Mouse (Mus musculus): ENCODE data around the gene Mlh3. TPM values are rescaled to one million over a fixed set of nuclear protein-coding genes. Genes with fewer than 3 reads are reported as not detected.
A peak's percentile ranks its signal among the peaks of the same experiment; 100 is the strongest.
"Not testable (repeated sequence)": the region's sequence is repeated elsewhere in the genome, so short reads cannot be mapped to it uniquely, and the experiment has no call there.

Mlh3 gene
- polyA plus RNA-seq, 1 experiment from 2014 or later, result 8.8 TPM

DNA sequence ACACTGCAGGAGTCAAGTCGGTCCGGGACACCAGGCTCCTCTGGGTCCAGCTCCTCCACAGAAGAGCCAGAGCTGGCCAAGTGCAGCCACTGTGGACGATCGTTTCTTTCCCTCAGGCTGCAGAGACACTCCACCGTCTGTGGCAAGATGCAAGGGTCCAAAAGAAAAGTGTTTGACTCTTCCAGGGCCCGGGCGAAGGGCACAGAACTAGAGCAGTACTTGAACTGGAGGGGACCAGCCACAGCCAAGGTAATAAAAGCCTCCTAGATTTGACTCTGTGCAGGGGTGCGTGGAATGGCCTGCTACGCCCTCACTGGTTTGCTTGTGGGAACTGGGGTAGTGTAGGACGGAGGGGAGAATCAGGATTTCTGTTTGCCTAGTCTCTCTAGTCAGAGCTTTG is 20.2 kb upstream of the Mlh3 start:
- WGBS, result 85% methylated on average over 10 of the region's 10 CpGs
- H3K4me1 ChIP-seq, result peaks cover 22% of the 10 kb centered on the region
- no peak for DNase-seq (ENCODE audit: low spot score)

DNA sequence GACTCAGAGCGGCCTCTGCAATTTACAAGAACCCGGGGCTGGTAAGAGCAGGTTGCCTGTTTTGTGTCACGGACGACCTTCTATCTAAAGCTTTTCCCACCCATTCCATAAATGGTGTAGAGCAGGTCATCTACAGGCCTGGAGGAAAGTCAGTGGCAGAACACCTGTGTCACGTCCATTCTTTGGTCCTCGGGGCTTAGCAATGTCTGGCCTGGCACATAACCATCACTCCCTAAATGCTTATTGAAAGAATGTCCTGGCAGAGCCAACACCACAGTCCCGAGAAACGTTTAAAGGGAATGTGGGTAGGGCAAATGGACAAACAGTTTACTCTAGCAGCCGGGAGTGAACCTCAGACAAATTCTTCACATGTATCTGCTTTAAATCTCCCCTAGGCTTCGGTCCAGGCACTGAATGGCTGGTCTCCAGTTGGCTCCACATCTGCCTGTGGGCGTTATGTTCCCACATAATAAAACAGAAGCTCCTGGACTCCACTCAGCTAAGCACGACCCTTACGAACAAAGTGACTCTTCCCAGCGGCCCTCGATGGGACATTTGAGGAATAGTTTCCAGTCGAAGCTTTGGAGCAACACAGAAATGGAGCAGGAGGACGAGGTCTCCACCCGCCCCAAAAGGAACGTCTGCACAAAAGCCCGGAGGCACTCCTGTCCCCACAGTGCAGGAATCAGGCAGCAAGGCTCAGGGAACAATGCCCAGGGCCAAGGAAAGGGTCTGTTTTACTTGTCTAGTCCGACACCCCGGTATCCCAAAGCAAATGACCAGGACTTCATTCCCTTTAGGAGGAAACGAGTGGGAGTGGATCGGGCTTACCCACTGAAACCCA is 19.0 kb upstream of the Mlh3 start:
- DNase-seq (ENCODE audit: low spot score), result no peak
- H3K27me3 ChIP-seq (ENCODE audit: low read depth, poor library complexity, severe bottlenecking), result peaks cover 28% of the 10 kb centered on the region
- peak overlapping the region; percentile 65 for H3K4me3 ChIP-seq
- H3K4me1 ChIP-seq, result peaks cover 22% of the 10 kb centered on the region
- H3K36me3 ChIP-seq, result no peaks in the 10 kb centered on the region
- WGBS, result 66% methylated on average over 24 of the region's 24 CpGs
- peaks cover 7% of the 10 kb centered on the region; the same call in 1 of the 2 replicates for H3K9me3 ChIP-seq (replicated peaks)
- H3K27ac ChIP-seq (replicated peaks), result peak overlapping the region; percentile 81

More for the DNA sequence above, 20.2 kb upstream of the Mlh3 start:
- Histone ChIP-seq H3K9me3 (replicated peaks) (peaks cover 10% of the 10 kb centered on the region; the same call in 1 of the 2 replicates), H3K4me3 (no peak overlapping the region), H3K36me3 (no peaks in the 10 kb centered on the region), H3K27me3 (ENCODE audit: low read depth, poor library complexity, severe bottlenecking) (peaks cover 28% of the 10 kb centered on the region), H3K27ac (replicated peaks) (no peak overlapping the region)

GRCm38 (mm10) chr12:85288486-85289156 is 18.2 kb upstream of the Mlh3 start, which contains the start of gene Zc2hc1c:
Zc2hc1c (plus strand) TSS chr12:85288591.
- Histone ChIP-seq H3K36me3 (no peaks in the 10 kb centered on the region), H3K4me1 (peaks cover 22% of the 10 kb centered on the region), H3K27ac (replicated peaks) (peak within 1 kb of the TSS; percentile 81), H3K27me3 (ENCODE audit: low read depth, poor library complexity, severe bottlenecking) (peaks cover 28% of the 10 kb centered on the region), H3K4me3 (peak within 1 kb of the TSS; percentile 65), H3K9me3 (replicated peaks) (no peaks in the 10 kb centered on the region)
- DNase-seq (ENCODE audit: low spot score), result peak; percentile 94
- 2% methylated on average over 31 of the region's 31 CpGs for WGBS

GRCm38 (mm10) chr12:85287809-85288485 is 17.5 kb upstream of the Mlh3 start, which contains the start of gene Acyp1:
Acyp1 (minus strand) TSS chr12:85288438.
- H3K9me3 ChIP-seq (replicated peaks), result no peaks in the 10 kb centered on the region
- 9% methylated on average over 21 of the region's 21 CpGs for WGBS

GRCm38 (mm10) chr12:85286941-85287340 is 16.5 kb upstream of the Mlh3 start:
- 48% methylated on average over 3 of the region's 5 CpGs for WGBS
- DNase-seq (ENCODE audit: low spot score), result peak; percentile 27
- Histone ChIP-seq H3K27ac (replicated peaks) (no peak overlapping the region), H3K36me3 (no peaks in the 10 kb centered on the region), H3K4me3 (no peak overlapping the region), H3K9me3 (replicated peaks) (no peaks in the 10 kb centered on the region), H3K27me3 (ENCODE audit: low read depth, poor library complexity, severe bottlenecking) (peaks cover 28% of the 10 kb centered on the region), H3K4me1 (peaks cover 22% of the 10 kb centered on the region)

More at GRCm38 (mm10) chr12:85287809-85288485, 17.5 kb upstream of the Mlh3 start, which contains the start of gene Acyp1:
- no peaks in the 10 kb centered on the region for H3K36me3 ChIP-seq
- H3K4me1 ChIP-seq, result peaks cover 22% of the 10 kb centered on the region
- peaks cover 28% of the 10 kb centered on the region for H3K27me3 ChIP-seq (ENCODE audit: low read depth, poor library complexity, severe bottlenecking)
- no peak for DNase-seq (ENCODE audit: low spot score)
- peak within 1 kb of the TSS; percentile 65 for H3K4me3 ChIP-seq
- H3K27ac ChIP-seq (replicated peaks), result peak within 1 kb of the TSS; percentile 81

DNA sequence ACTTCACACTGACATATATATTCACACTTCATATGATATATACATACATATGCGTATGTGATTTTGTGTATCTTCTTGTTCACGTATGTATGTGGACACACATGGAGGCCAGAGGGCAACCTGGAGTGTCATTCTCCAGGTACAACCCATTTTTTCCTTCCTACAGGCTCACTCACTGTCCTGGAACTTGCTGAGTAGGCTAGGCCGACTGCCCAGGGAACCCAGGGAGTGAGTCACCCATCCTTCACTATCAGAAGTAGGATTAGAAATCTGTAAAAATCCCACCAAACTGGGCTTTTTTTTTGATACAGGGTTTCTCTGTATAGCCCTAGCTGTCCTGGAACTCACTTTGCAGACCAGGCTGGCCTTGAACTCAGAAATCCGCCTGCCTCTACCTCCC is 14.6 kb upstream of the Mlh3 start:
- no peak overlapping the region for H3K27ac ChIP-seq (replicated peaks)
- no peaks in the 10 kb centered on the region for H3K9me3 ChIP-seq (replicated peaks)
- H3K4me1 ChIP-seq, result peaks cover 23% of the 10 kb centered on the region
- 87% methylated on average over 4 of the region's 4 CpGs for WGBS
- H3K27me3 ChIP-seq (ENCODE audit: low read depth, poor library complexity, severe bottlenecking), result peaks cover 18% of the 10 kb centered on the region
- no peak for DNase-seq (ENCODE audit: low spot score)
- no peaks in the 10 kb centered on the region for H3K36me3 ChIP-seq
- H3K4me3 ChIP-seq, result no peak overlapping the region

DNA sequence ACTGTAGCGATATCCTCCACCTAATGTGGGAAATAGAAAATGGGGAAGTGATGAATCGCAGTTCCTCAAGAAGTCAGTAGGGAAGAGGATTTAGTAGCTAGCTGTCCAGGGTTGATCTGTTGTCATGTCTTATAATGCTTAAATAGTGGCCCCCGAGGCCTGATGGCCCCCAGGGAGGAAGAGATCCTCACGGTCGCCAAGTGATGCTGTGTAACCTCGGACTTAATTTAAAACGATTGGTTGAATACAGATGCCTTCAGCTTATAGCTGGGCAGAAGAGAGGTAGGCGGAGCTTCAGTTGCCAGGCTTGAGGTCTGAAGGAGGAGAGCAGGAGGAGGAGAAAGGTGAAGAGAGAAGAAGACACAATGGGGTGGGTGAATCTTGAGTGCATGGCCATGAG is 13.9 kb upstream of the Mlh3 start:
- 72% methylated on average over 8 of the region's 8 CpGs for WGBS
- H3K36me3 ChIP-seq, result no peaks in the 10 kb centered on the region
- DNase-seq (ENCODE audit: low spot score), result no peak
- no peak overlapping the region for H3K4me3 ChIP-seq
- H3K27ac ChIP-seq (replicated peaks), result no peak overlapping the region
- H3K4me1 ChIP-seq, result peaks cover 26% of the 10 kb centered on the region
- peaks cover 12% of the 10 kb centered on the region for H3K27me3 ChIP-seq (ENCODE audit: low read depth, poor library complexity, severe bottlenecking)
- no peaks in the 10 kb centered on the region for H3K9me3 ChIP-seq (replicated peaks)

- WGBS, result 88% methylated on average over 2 of the region's 4 CpGs
- H3K9me3 ChIP-seq (replicated peaks); H3K27ac ChIP-seq (replicated peaks); H3K4me3 ChIP-seq; DNase-seq (ENCODE audit: low spot score); H3K27me3 ChIP-seq (ENCODE audit: low read depth, poor library complexity, severe bottlenecking); H3K36me3 ChIP-seq: not testable (repeated sequence)
- peaks cover 14% of the 10 kb centered on the region for H3K4me1 ChIP-seq
Measured at GRCm38 (mm10) chr12:85281756-85282155, 11.4 kb upstream of the Mlh3 start.

DNA sequence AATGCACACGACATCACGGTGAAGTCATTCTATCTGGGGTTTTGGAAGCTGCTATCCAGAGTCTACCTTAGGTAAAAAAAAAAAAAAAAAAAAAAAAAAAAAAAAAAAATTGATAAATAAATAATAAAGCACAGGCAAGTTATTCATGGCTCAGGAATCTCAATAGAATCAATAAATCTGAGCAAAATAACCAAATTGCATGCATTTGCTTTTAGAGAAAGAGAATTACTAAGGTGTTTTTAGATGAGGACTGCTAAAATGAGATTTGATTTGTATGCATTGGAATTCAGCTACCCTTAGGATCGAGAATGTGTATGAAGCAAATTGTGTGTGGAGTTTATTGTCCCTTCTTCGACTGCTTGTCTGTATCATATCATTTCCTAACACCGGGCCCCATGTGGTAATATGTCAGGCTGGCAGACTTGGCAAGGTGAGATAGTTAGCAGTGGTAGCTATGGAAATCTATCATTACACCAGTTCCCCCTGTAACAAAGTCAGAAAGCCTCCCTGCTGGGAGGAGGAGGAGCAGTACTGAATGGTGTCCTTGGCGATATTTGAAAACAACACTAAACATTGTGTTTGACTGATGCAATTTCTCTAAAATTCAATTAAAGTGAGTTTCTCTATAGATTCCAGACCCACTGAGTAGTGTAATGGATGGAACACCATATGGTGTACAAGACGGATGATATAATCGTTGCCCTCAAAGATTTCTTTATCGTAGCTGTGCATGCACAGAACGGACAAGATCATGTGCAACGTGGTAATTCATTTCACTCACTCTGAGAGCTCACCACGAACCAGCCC is 10.6 kb upstream of the Mlh3 start:
- no peak for DNase-seq (ENCODE audit: low spot score)
- Histone ChIP-seq H3K9me3 (replicated peaks) (no peaks in the 10 kb centered on the region), H3K27ac (replicated peaks) (no peak overlapping the region), H3K27me3 (ENCODE audit: low read depth, poor library complexity, severe bottlenecking) (no peaks in the 10 kb centered on the region), H3K4me1 (peaks cover 14% of the 10 kb centered on the region), H3K36me3 (peaks cover 5% of the 10 kb centered on the region; the same call in 1 of the 2 replicates), H3K4me3 (peak overlapping the region; percentile 85)
- 72% methylated on average over 12 of the region's 12 CpGs for WGBS

DNA sequence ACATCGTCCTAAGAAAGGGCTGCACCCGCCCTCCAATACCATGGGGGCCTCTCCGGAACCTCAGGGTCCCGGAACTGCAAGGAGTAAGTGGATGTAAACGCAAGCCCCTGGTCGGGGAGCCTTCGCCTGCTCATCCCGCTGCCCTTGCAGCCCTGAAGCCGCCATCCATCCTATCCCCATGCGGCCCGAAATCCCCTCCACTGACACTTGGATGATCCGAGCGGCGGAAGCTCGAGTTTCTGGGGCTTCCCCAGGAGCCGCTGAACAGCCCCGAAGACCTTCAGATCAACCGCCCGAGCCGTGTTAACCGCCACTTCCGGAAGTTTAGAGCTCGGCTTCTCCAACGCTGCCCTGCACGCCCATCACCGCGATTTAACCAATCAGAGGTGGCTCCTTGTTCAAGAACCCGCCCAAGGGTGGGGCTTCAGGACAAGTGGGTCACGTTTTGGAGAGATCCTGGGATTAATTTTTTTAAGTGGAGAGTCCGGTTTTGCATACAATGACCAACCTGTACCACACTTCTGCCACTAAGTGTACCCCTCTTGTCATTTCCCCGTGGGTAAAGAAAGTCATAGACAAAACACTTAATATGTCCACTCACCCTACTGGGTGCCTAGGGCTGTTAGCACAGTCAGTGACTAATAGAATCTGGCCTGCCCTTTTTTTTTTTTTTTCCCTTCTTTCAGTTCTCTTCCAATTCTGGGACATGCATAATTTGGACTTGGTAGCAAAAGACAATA is 9.9 kb upstream of the Mlh3 start:
- peak; percentile 95 for DNase-seq (ENCODE audit: low spot score)
- Histone ChIP-seq H3K4me3 (peak overlapping the region; percentile 85), H3K4me1 (peaks cover 14% of the 10 kb centered on the region), H3K27ac (replicated peaks) (peak overlapping the region; percentile 90), H3K36me3 (peaks cover 11% of the 10 kb centered on the region), H3K27me3 (ENCODE audit: low read depth, poor library complexity, severe bottlenecking) (no peaks in the 10 kb centered on the region), H3K9me3 (replicated peaks) (no peaks in the 10 kb centered on the region)
- WGBS, result under 1% methylated on average over 31 of the region's 31 CpGs

DNA sequence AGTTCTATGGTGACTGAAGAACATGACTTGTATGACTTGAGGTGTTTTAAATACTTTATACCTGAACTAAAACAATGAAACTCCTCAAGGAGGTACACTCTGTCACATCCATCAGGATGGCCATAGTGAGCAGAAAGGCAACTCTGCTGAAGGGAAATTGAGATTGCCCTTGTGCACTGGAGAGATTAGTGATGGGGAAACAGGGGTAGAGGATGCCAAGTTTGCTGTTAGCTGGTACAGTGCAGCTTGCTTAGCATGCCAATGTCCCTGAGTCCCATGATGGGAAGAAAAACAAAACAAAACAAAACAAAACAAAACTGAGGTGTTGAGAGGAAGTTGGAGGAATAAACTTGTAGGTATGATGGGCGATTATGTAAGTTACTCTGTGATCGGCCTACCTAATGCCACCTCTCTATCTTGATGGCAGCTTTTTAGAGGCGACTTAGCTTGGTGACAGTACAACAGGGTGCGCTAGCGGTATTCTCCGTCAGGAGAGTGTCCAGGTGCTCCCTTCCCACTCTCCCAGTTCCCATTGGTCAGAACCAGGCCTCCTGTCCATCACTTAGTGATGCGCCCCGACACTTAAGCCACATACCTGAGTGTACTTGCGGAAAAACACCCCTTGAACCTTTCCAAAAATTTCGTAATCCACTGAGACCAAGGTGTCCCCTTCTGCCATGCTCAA is 9.1 kb upstream of the Mlh3 start:
- peaks cover 17% of the 10 kb centered on the region for H3K36me3 ChIP-seq
- WGBS, result 7% methylated on average over 10 of the region's 10 CpGs
- DNase-seq (ENCODE audit: low spot score), result no peak
- peak overlapping the region; percentile 85 for H3K4me3 ChIP-seq
- H3K27ac ChIP-seq (replicated peaks), result peak overlapping the region; percentile 90
- no peaks in the 10 kb centered on the region; the same call in 1 of the 2 replicates for H3K9me3 ChIP-seq (replicated peaks)
- H3K4me1 ChIP-seq, result peaks cover 14% of the 10 kb centered on the region
- no peaks in the 10 kb centered on the region for H3K27me3 ChIP-seq (ENCODE audit: low read depth, poor library complexity, severe bottlenecking)
